Mouse (Mus musculus) erythroblast, embryonic 14.5 days (primary cell): ENCODE data around the gene Sparc.

ENCODE experiments used
- GATA1 ChIP-seq: IDR thresholded peaks from 2 replicates; pipeline ENCODE4 v1.6.1; 2012; ENCODE audit warnings: low read length, inconsistent platforms, mixed read lengths
- TAL1 ChIP-seq: IDR thresholded peaks from 3 replicates; pipeline ENCODE4 v1.6.1; 2012; ENCODE audit warnings: low read length, inconsistent platforms, mixed read lengths

- TF ChIP-seq TAL1 = no peak
- no peak for TF ChIP-seq GATA1
These were observed 25.9 kb downstream of the Sparc start for GRCm38 (mm10) chr11:55397036-55397435.
